Mouse (Mus musculus) small intestine, adult 2 months (tissue): Measurements from ENCODE around the gene Pemt.

Experiments used
- CTCF ChIP-seq: fragments of 200-500 bp; IDR thresholded peaks from 2 replicates; pipeline ENCODE4 v1.5.1; 2012; ENCODE audit warnings: low read depth, mild to moderate bottlenecking, control low read depth, inconsistent platforms, low read length, moderate library complexity, mixed read lengths; ENCODE audit not compliant: insufficient replicate concordance, insufficient read length; ENCODE audit errors: extremely low read depth
- POLR2A ChIP-seq: fragments of 200-500 bp; IDR thresholded peaks from 2 replicates; pipeline ENCODE4 v1.6.1; 2012; ENCODE audit warnings: low read depth, mild to moderate bottlenecking, control low read depth, inconsistent platforms, low read length, moderate library complexity

DNA sequence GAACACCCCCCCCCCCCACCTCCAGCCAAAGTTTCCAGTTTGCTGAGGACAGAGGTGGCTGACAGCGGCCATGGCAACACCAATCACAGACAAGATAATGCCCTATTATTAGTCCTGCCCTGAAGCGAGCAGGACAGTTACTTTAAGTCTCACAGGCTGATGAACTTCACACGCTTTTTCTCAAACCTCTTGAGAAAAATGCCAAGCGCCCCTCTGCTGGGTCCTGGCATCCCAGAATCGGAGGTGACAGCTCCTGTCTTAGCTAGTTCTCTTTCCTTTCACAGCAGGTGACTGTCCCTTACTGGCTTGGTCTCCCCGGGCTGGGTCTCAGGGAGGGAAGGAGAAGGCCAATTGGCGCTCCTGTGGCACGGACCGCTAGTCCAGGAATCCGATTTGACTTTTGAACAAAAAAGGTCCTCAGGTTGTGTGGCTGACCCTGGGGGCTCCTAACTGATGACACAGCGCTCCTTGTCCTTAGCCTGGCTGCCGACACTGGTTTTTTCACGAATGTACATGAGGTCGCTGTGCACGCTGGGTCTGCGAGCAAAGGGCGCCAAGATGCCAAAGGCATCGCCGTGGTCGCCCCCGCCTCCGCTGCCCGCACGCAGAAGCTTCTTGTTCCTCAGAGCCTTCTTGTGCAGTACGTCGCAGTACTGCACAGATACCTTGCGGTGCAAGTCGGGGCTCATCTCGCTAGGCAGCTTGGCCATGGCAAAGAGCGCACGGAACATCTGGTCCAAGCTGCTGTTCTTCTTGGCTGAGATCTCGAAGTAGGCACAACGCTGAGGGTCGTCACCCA is 82.7 kb downstream of the Pemt start:
- TF ChIP-seq POLR2A (no peak), CTCF (no peak)
